Mouse (Mus musculus): Measurements from ENCODE around the gene Akap8l.

The Akap8l gene

GRCm38 (mm10) chr17:32358192-32358942 is 8.0 kb upstream of the Akap8l start:
- no peak for DNase-seq (ENCODE audit: low spot score)

- DNase-seq (ENCODE audit: low spot score) = no peak
These were observed 6.7 kb upstream of the Akap8l start for GRCm38 (mm10) chr17:32356766-32357760.

GRCm38 (mm10) chr17:32356281-32356680 is 5.9 kb upstream of the Akap8l start:
- no peak for DNase-seq (ENCODE audit: low spot score)

- no peak for DNase-seq (ENCODE audit: low spot score)
These were observed 4.6 kb upstream of the Akap8l start for GRCm38 (mm10) chr17:32355031-32355430.

- DNase-seq (ENCODE audit: low spot score) = no peak
These were observed 3.8 kb upstream of the Akap8l start for GRCm38 (mm10) chr17:32354211-32354610.

GRCm38 (mm10) chr17:32353696-32354095 is 3.3 kb upstream of the Akap8l start:
- DNase-seq (ENCODE audit: low spot score) = peak; percentile 91

GRCm38 (mm10) chr17:32351726-32352125 is 1.3 kb upstream of the Akap8l start:
- DNase-seq (ENCODE audit: low spot score) = no peak

- no peak for DNase-seq (ENCODE audit: low spot score)
These were observed 862 bp upstream of the Akap8l start for GRCm38 (mm10) chr17:32351269-32351668.

- DNase-seq (ENCODE audit: low spot score) = no peak
These were observed 491 bp downstream of the Akap8l start for GRCm38 (mm10) chr17:32349851-32350381.

GRCm38 (mm10) chr17:32349037-32349732 is 1.2 kb downstream of the Akap8l start:
- DNase-seq (ENCODE audit: low spot score) = peak; percentile 58

GRCm38 (mm10) chr17:32348406-32348805 is 2.0 kb downstream of the Akap8l start:
- no peak for DNase-seq (ENCODE audit: low spot score)

- DNase-seq (ENCODE audit: low spot score) = no peak
These were observed 9.3 kb downstream of the Akap8l start for GRCm38 (mm10) chr17:32341102-32341501.

- no peak for DNase-seq (ENCODE audit: low spot score)
These were observed 10.3 kb downstream of the Akap8l start for GRCm38 (mm10) chr17:32340110-32340509.

GRCm38 (mm10) chr17:32335869-32336268 is 14.5 kb downstream of the Akap8l start:
- DNase-seq (ENCODE audit: low spot score) = no peak

GRCm38 (mm10) chr17:32334921-32335320 is 15.5 kb downstream of the Akap8l start:
- DNase-seq (ENCODE audit: low spot score) = no peak

- DNase-seq (ENCODE audit: low spot score) = no peak
These were observed 16.6 kb downstream of the Akap8l start for GRCm38 (mm10) chr17:32333675-32334303.

- DNase-seq (ENCODE audit: low spot score) = no peak
These were observed 22.9 kb downstream of the Akap8l start for GRCm38 (mm10) chr17:32327501-32327900.

GRCm38 (mm10) chr17:32322809-32323208 is 27.6 kb downstream of the Akap8l start:
- no peak for DNase-seq (ENCODE audit: low spot score)

- DNase-seq (ENCODE audit: low spot score) = peak; percentile 22
These were observed 28.6 kb downstream of the Akap8l start for GRCm38 (mm10) chr17:32321836-32322235.

- DNase-seq (ENCODE audit: low spot score) = no peak
These were observed 29.0 kb downstream of the Akap8l start for GRCm38 (mm10) chr17:32321390-32321734.

GRCm38 (mm10) chr17:32320597-32321389 is 29.6 kb downstream of the Akap8l start, which contains the start of gene Akap8:
TSS of gene Akap8 (minus strand) at chr17:32321238.
- peak; percentile 99 for DNase-seq (ENCODE audit: low spot score)

All from MN1 (cell line).